Mouse (Mus musculus) ES-E14 (cell line): Measurements from ENCODE around the gene Stt3a.

Source experiments
- CHD2 ChIP-seq: IDR thresholded peaks from 2 replicates; pipeline ENCODE4 v1.6.1; 2014; ENCODE audit warnings: mild to moderate bottlenecking, low read depth, low read length, inconsistent platforms
- MAFK ChIP-seq: IDR thresholded peaks from 2 replicates; pipeline ENCODE4 v1.6.1; 2014; ENCODE audit warnings: mild to moderate bottlenecking, low read depth, low read length, inconsistent platforms; ENCODE audit not compliant: insufficient read depth
- ZC3H11A ChIP-seq: IDR thresholded peaks from 2 replicates; pipeline ENCODE4 v1.6.1; 2012; ENCODE audit warnings: low read depth, mild to moderate bottlenecking, inconsistent platforms, low read length, borderline replicate concordance
- ZNF384 ChIP-seq: IDR thresholded peaks from 2 replicates; pipeline ENCODE4 v1.6.1; 2012; ENCODE audit warnings: low read depth, low read length, inconsistent platforms

- TF ChIP-seq ZNF384 (no peak), MAFK (no peak), CHD2 (no peak), ZC3H11A (no peak)
Measured at GRCm38 (mm10) chr9:36805256-36805975, 37.9 kb upstream of the Stt3a start.
